Mouse (Mus musculus) ES-Bruce4 (cell line): ENCODE measurements at regions not wholly inside any gene's neighbourhood (a gene's known extent, or its start where the extent isn't known, plus 50 kb on each side); places are given as distances from the start of the nearest gene placed in this dataset.

Source experiments
- CTCF ChIP-seq: IDR thresholded peaks from one replicate; pipeline ENCODE4 v1.8.1; 2011; ENCODE audit warnings: low read depth, low read length
- EP300 ChIP-seq: IDR thresholded peaks from 2 replicates; pipeline ENCODE4 v1.6.1; 2011; ENCODE audit warnings: low read depth, low read length; ENCODE audit not compliant: insufficient read depth
- POLR2A ChIP-seq: IDR thresholded peaks from one replicate; pipeline ENCODE4 v1.8.1; 2011; ENCODE audit warnings: low read length; ENCODE audit not compliant: insufficient read depth

GRCm38 (mm10) chr1:113259421-113259820, 1394.7 kb upstream of the Dsel start:
- TF ChIP-seq POLR2A (no peak), EP300 (no peak), CTCF (no peak)
